Mouse (Mus musculus) cerebellum, postnatal 14 days (tissue): ENCODE measurements around the gene Smim13.

Source experiments
- DNase-seq, 2 experiments: peaks; one replicate each; pipeline ENCODE4 v3.0.0; 2021; ENCODE audit warnings: mixed read lengths in 2 of 2

Gene Smim13

GRCm38 (mm10) chr13:41293595-41293994 lies 44.0 kb downstream of the Smim13 start:
- DNase-seq: no peak

- peak in 1 of 2 experiments; percentile 13 for DNase-seq
Measured at GRCm38 (mm10) chr13:41295886-41296285, 46.2 kb downstream of the Smim13 start.

GRCm38 (mm10) chr13:41296396-41296795 lies 46.8 kb downstream of the Smim13 start:
- peak; percentile 58 for DNase-seq

- no peak for DNase-seq
Measured at GRCm38 (mm10) chr13:41298533-41298932, 48.9 kb downstream of the Smim13 start.

GRCm38 (mm10) chr13:41298996-41299395 lies 49.4 kb downstream of the Smim13 start:
- DNase-seq: no peak

- no peak for DNase-seq
Measured at GRCm38 (mm10) chr13:41300037-41300436, 50.4 kb downstream of the Smim13 start.

- peak; percentile 74 to 89 for DNase-seq
Measured at GRCm38 (mm10) chr13:41302716-41303115, 53.1 kb downstream of the Smim13 start.

GRCm38 (mm10) chr13:41320749-41321148 lies 71.1 kb downstream of the Smim13 start:
- no peak for DNase-seq

- no peak for DNase-seq
Measured at GRCm38 (mm10) chr13:41321433-41321832, 71.8 kb downstream of the Smim13 start.

- DNase-seq: no peak
Measured at GRCm38 (mm10) chr13:41324631-41325030, 75.0 kb downstream of the Smim13 start.

GRCm38 (mm10) chr13:41325346-41325745 lies 75.7 kb downstream of the Smim13 start:
- no peak for DNase-seq

GRCm38 (mm10) chr13:41326134-41326533 lies 76.5 kb downstream of the Smim13 start:
- DNase-seq: no peak
